Mouse (Mus musculus): Measurements from ENCODE around the gene Slc25a19. TPM values are rescaled to one million over a fixed set of nuclear protein-coding genes. Genes with fewer than 3 reads are reported as not detected.

Gene Slc25a19
- total and polyA plus RNA-seq, 3 experiments, result 117 to 170 (median 132) TPM

DNA sequence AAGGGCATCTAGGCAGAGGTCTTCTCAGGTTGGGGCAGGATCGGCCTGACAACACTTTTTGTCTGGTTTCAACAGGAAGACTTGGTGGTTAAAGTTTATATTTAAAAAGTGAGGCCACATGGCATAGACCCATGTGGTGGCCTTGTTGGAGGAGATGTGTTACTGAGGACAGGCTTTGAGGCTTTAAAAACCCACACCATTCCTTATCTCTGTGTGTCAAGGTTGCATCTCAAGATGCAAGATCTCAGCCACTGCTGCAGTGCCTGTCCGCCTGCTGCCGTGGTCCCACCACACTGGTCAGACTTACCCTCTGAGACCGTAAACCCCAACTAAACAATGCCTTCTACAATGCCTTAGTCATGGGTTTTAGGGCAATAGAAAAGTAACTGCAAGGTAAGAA, 29.8 kb downstream of the Slc25a19 start:
- DNase-seq, result no peak

DNA sequence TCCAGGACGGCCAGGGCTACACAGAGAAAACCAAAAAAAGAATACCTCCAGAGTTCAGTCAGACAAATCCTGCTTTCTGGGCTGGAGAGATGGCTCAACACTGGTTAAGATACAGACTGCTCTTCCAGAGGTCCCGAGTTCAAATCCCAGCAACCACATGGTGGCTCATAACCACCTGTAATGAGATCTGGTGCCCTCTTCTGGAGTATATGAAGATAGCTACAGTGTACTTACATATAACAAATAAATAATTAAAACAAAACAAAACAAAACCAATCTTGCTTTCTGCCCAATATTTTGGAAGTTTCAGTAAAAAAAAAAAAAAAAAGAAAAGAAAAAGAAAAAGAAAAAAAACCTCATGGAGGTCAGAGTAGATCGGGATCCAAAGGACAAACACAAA, 32.9 kb downstream of the Slc25a19 start:
- DNase-seq, result no peak

GRCm38 (mm10) chr11:115590526-115591075, 37.5 kb downstream of the Slc25a19 start:
- no peak for DNase-seq

GRCm38 (mm10) chr11:115587984-115588383, 40.1 kb downstream of the Slc25a19 start:
- DNase-seq, result no peak

GRCm38 (mm10) chr11:115586403-115586802, 41.7 kb downstream of the Slc25a19 start:
- no peak for DNase-seq

DNA sequence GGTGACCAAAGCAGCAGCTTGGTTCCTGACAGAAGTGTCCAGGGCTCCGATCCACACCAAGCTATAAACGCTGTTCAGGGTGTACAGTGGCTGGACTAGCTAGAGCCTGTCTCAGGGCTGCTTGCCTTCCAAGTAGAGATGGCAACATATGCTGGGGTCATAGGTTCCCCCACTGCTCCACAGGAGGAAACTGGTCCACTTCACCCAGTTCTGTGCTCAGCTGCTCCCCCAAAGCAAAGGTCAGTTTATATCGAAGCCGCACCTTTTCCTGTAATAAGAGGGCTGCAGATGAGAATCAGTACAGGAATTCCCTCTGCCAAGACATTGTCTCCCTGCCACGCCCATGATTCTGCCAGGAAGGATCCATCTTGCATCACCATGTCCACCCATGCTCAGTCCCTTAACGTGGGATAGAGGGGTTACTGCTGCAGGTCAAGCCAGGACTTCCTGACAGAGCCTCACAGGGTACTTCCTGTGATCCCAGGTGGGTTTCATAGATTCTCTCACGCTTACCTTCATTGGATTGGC, 42.5 kb downstream of the Slc25a19 start:
- no peak for DNase-seq

- DNase-seq, result no peak
Measured at GRCm38 (mm10) chr11:115584376-115585073, 43.6 kb downstream of the Slc25a19 start.

DNA sequence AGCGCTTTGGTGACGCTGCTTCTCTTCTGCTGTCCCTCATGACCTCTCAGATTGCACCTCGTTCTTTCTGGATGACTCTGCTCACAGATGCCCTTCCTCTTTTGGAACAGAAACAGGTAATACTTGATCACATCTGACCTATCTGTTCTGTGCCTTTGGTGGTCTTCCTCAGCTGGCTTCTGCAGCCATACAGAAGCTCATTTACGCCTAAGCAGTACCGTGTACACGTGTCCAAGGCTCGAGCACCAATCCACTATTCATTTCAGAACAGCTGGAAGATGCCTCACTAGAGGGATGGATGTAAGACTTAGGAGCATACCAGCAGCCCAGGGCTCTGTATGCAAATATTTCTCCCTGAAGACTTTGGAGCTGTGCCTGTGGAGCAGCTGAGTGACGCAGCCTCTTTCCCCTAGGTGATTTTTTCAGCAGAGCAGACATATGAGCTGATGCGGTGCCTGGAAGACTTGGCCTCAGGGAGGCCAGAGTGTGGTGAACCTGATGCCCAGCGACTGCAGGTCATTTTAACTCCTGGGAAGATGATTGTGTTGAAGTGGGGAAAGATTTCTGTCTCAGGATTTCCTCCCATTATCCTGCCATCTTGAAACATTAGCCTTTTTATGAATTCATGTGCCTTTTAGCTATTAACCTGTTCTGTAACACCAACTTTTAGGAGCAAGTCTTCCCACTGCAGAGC, 45.0 kb downstream of the Slc25a19 start:
- no peak for DNase-seq

- DNase-seq, result no peak
Measured at GRCm38 (mm10) chr11:115579080-115579479, 49.0 kb downstream of the Slc25a19 start.

DNA sequence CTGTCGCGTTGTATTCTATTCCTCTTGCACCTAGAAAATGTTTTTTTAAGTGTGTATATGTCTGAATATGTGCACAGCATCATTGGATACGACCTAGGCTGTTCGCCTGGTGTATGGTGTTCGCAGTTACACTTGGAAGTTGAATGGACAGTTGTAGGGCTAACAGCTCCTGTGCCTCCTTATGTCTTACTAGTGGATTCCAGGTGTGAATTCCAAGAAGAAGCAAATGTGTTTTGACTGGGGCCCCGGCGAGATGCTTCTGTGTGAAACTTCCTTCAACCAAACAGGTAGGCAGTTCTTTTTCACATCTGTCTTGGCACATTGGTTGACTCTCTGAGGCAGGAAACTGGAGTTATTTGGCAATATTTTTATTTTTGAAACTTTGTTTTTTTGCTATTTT, 63.1 kb downstream of the Slc25a19 start:
- DNase-seq, result no peak

Other genes starting within 250 kb of the Slc25a19 start
- gene Cdr2l, start 246.4 kb downstream of the Slc25a19 start, total RNA-seq (2021), result 100 to 1,000 TPM in 1 of 2 experiments, 10 to 100 TPM in 1; 67.8 to 169 TPM
- 63.0 and 75.9 TPM in 2 replicates for gene Cdr2l, start 246.4 kb downstream of the Slc25a19 start, polyA plus RNA-seq (2012; rRNA removed)
- 100 to 1,000 TPM; 163 to 165 TPM for gene Mrpl58, start 224.5 kb downstream of the Slc25a19 start, total RNA-seq (2021)
- 96.1 and 100 TPM in 2 replicates for gene Mrpl58, start 224.5 kb downstream of the Slc25a19 start, polyA plus RNA-seq (2012; rRNA removed)
- gene Atp5h, start 208.3 kb downstream of the Slc25a19 start, total RNA-seq (2021), result 100 to 1,000 TPM; 734 to 761 TPM
- gene Atp5h, start 208.3 kb downstream of the Slc25a19 start, polyA plus RNA-seq (2012; rRNA removed), result 14.2 and 14.9 TPM in 2 replicates
- gene Kctd2, start 208.2 kb downstream of the Slc25a19 start, total RNA-seq (2021), result 10 to 100 TPM; 52.1 to 72.0 TPM
- gene Kctd2, start 208.2 kb downstream of the Slc25a19 start, polyA plus RNA-seq (2012; rRNA removed), result 62.9 and 80.0 TPM in 2 replicates
- gene Trim80, start 187.8 kb downstream of the Slc25a19 start, total RNA-seq (2021), result under 1 TPM; 0.14 to 0.52 TPM
- 0.55 and 0.59 TPM in 2 replicates for gene Trim80, start 187.8 kb downstream of the Slc25a19 start, polyA plus RNA-seq (2012; rRNA removed)
- gene Slc16a5, start 165.8 kb downstream of the Slc25a19 start, total RNA-seq (2021), result under 1 TPM in 1 of 2 experiments, not detected in 1; 0.26 TPM
- 0.32 TPM in 1 of 2 replicates, not detected in the other for gene Slc16a5, start 165.8 kb downstream of the Slc25a19 start, polyA plus RNA-seq (2012; rRNA removed)
- gene Armc7, start 152.6 kb downstream of the Slc25a19 start, total RNA-seq (2021), result 10 to 100 TPM in 1 of 2 experiments, 1 to 10 TPM in 1; 6.3 to 11.5 TPM
- 17.1 and 17.8 TPM in 2 replicates for gene Armc7, start 152.6 kb downstream of the Slc25a19 start, polyA plus RNA-seq (2012; rRNA removed)
- gene Nt5c, start 136.4 kb downstream of the Slc25a19 start, total RNA-seq (2021), result 100 to 1,000 TPM; 124 to 154 TPM
- 68.4 and 73.4 TPM in 2 replicates for gene Nt5c, start 136.4 kb downstream of the Slc25a19 start, polyA plus RNA-seq (2012; rRNA removed)
- 100 to 1,000 TPM in 1 of 2 experiments, 10 to 100 TPM in 1; 71.8 to 109 TPM for gene Jpt1, start 113.9 kb downstream of the Slc25a19 start, total RNA-seq (2021)
- 100 and 102 TPM in 2 replicates for gene Jpt1, start 113.9 kb downstream of the Slc25a19 start, polyA plus RNA-seq (2012; rRNA removed)
- gene Sumo2, start 92.0 kb downstream of the Slc25a19 start, total RNA-seq (2021), result 100 to 1,000 TPM; 241 to 251 TPM
- gene Sumo2, start 92.0 kb downstream of the Slc25a19 start, polyA plus RNA-seq (2012; rRNA removed), result 15.9 and 18.9 TPM in 2 replicates
- gene Nup85, start 63.9 kb downstream of the Slc25a19 start, total RNA-seq (2021), result 10 to 100 TPM; 32.5 to 46.0 TPM
- gene Nup85, start 63.9 kb downstream of the Slc25a19 start, polyA plus RNA-seq (2012; rRNA removed), result 24.7 and 28.9 TPM in 2 replicates
- gene Mrps7, start 24.4 kb downstream of the Slc25a19 start, total RNA-seq (2021), result 100 to 1,000 TPM in 1 of 2 experiments, 10 to 100 TPM in 1; 99.9 to 121 TPM
- 31.8 and 33.5 TPM in 2 replicates for gene Mrps7, start 24.4 kb downstream of the Slc25a19 start, polyA plus RNA-seq (2012; rRNA removed)
- 10 to 100 TPM; 21.8 to 38.7 TPM for gene Gga3, start 24.2 kb downstream of the Slc25a19 start, total RNA-seq (2021)
- 22.6 and 38.9 TPM in 2 replicates for gene Gga3, start 24.2 kb downstream of the Slc25a19 start, polyA plus RNA-seq (2012; rRNA removed)
- gene Mif4gd, start 15.3 kb downstream of the Slc25a19 start, total RNA-seq (2021), result 100 to 1,000 TPM in 1 of 2 experiments, 10 to 100 TPM in 1; 92.5 to 170 TPM
- gene Mif4gd, start 15.3 kb downstream of the Slc25a19 start, polyA plus RNA-seq (2012; rRNA removed), result 182 and 243 TPM in 2 replicates
- 100 to 1,000 TPM; 136 to 162 TPM for gene Grb2, start 80.3 kb upstream of the Slc25a19 start, total RNA-seq (2021)
- gene Grb2, start 80.3 kb upstream of the Slc25a19 start, polyA plus RNA-seq (2012; rRNA removed), result 41.2 and 50.8 TPM in 2 replicates
- gene Tmem94, start 137.1 kb upstream of the Slc25a19 start, total RNA-seq (2021), result 10 to 100 TPM; 70.6 to 85.9 TPM
- gene Tmem94, start 137.1 kb upstream of the Slc25a19 start, polyA plus RNA-seq (2012; rRNA removed), result 158 and 165 TPM in 2 replicates
- 10 to 100 TPM; 53.7 to 64.2 TPM for gene Caskin2, start 185.3 kb upstream of the Slc25a19 start, total RNA-seq (2021)
- 110 and 114 TPM in 2 replicates for gene Caskin2, start 185.3 kb upstream of the Slc25a19 start, polyA plus RNA-seq (2012; rRNA removed)
- 10 to 100 TPM; 15.8 to 20.7 TPM for gene Tsen54, start 186.4 kb upstream of the Slc25a19 start, total RNA-seq (2021)
- gene Tsen54, start 186.4 kb upstream of the Slc25a19 start, polyA plus RNA-seq (2012; rRNA removed), result 43.9 and 61.6 TPM in 2 replicates
- 10 to 100 TPM in 1 of 2 experiments, 1 to 10 TPM in 1; 7.6 to 13.1 TPM for gene Llgl2, start 195.8 kb upstream of the Slc25a19 start, total RNA-seq (2021)
- gene Llgl2, start 195.8 kb upstream of the Slc25a19 start, polyA plus RNA-seq (2012; rRNA removed), result 24.4 and 29.5 TPM in 2 replicates
- gene Myo15b, start 230.1 kb upstream of the Slc25a19 start, total RNA-seq (2021), result under 1 TPM in 1 of 2 experiments, not detected in 1; 0.35 TPM
- gene Myo15b, start 230.1 kb upstream of the Slc25a19 start, polyA plus RNA-seq (2012; rRNA removed), result 0.13 and 0.47 TPM in 2 replicates